Mouse (Mus musculus) E14TG2a.4 (cell line): ENCODE results near the gene Vsx2.

ENCODE experiments used
- CTCF ChIP-seq: conservative IDR thresholded peaks from 2 replicates; pipeline ENCODE4 v1.5.1; 2014; ENCODE audit warnings: low read length
- NANOG ChIP-seq: IDR thresholded peaks from 2 replicates; pipeline ENCODE4 v1.6.1; 2014; ENCODE audit warnings: borderline replicate concordance, low read length, mixed read lengths

GRCm38 (mm10) chr12:84570694-84571415, 1.3 kb downstream of the Vsx2 start:
- TF ChIP-seq CTCF (no peak), NANOG (no peak)
